Mouse (Mus musculus) thymus, adult 18-20 months (tissue): ENCODE data around the gene Prkd2.
A peak's percentile ranks its signal among the peaks of the same experiment; 100 is the strongest.

Source experiments
- DNase-seq, 2 experiments: peaks; one replicate each; pipeline ENCODE4 v3.0.0; 2022; ENCODE audit warnings: mixed read lengths in 2 of 2

The Prkd2 gene

DNA sequence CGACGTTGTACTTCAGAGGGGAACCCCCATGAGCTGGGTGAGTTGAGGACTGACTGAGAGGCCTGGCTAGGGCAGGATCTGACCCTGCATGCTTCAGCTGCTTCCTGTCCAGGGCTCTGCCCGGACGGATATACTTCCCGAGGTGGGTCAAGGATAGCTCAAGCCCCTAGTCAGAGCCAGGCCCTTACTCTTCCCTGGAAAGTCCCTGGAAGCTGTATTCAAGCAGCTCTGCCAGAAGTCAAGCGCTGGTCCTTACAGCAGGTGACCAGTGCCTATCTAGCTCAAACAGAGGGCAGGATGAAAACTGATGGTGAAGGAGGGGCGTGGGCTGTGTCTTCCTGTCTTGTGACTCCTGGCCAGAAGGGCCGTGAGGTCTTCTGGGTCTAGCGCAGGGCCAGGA, 12.3 kb upstream of the Prkd2 start:
- no peak for DNase-seq

DNA sequence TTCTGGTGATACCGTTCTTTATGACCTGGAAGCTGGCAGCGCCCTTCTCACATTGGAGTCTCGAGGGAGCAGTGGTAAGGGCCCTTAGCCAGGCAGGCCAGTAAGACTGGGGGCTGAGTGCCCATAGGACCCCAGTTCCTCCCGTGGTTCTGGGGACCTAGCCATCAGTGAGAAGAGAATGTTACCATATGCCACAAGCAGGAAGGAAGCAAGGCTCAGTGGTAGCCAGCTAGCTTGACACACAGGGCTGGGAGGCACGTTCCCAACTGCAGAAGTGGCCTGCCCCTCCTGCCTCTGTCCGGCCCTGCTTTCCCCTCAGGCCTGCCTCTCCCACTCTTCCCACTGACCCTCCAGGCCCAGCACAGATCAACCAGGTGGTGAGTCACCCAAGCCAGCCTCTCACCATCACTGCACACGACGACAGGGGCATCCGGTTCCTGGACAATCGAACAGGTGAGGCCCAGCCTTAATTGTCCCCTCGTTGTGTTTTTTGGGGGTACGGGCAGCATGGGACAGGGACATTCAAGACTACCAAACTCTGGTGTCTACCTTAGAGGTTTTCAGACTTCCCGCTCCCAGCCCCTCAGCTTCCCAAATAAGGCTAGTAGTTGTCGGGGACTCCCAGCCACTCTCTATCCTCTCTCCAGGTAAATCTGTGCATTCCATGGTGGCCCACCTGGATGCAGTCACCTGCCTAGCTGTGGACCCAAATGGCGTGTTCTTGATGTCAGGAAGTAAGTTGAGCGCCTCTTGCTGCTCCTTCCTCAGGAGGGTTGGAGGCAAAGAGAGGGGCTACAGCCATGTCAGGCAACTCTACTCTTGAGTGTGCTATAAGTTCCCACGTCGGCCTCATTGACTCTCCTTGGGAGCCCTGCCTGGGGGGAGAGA, 4.5 kb upstream of the Prkd2 start:
- DNase-seq, result peak in 1 of 2 experiments; percentile 31

DNA sequence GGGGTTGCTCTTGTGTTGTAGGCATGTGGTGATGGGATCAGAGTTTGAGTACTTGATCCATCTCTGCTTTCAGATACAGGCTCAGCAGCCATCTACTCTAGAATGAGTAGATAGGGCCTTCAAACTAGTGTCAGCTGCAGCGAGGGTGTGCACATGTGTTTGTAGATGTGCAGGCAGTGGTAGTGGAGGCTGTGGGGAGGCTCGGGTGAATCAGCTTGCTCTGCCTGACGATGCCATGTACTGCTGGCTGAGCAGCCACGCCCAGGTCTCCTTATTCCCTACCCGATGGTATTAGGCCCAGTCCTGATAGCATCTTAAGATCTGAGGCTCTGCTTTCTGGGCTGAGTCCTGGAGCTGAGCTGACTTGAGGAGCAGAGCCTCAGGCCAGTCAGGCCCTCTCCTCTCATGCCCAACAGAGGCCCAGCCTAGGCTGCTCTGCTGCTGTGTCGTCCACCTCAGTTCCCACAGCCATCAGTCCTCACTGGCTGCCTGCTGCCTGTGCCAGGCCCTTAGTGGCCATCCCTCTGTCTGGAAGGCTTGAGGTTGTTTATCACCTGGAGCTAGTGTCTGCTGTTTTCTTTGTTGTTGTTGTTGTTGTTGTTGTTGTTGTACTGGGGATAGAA, 3.8 kb upstream of the Prkd2 start:
- no peak for DNase-seq

- no peak for DNase-seq
These were observed 3.1 kb upstream of the Prkd2 start for GRCm38 (mm10) chr7:16839427-16840108.

GRCm38 (mm10) chr7:16840109-16840491, 2.6 kb upstream of the Prkd2 start:
- DNase-seq, result no peak

GRCm38 (mm10) chr7:16841078-16841477, 1.6 kb upstream of the Prkd2 start:
- peak; percentile 41 to 56 for DNase-seq

DNA sequence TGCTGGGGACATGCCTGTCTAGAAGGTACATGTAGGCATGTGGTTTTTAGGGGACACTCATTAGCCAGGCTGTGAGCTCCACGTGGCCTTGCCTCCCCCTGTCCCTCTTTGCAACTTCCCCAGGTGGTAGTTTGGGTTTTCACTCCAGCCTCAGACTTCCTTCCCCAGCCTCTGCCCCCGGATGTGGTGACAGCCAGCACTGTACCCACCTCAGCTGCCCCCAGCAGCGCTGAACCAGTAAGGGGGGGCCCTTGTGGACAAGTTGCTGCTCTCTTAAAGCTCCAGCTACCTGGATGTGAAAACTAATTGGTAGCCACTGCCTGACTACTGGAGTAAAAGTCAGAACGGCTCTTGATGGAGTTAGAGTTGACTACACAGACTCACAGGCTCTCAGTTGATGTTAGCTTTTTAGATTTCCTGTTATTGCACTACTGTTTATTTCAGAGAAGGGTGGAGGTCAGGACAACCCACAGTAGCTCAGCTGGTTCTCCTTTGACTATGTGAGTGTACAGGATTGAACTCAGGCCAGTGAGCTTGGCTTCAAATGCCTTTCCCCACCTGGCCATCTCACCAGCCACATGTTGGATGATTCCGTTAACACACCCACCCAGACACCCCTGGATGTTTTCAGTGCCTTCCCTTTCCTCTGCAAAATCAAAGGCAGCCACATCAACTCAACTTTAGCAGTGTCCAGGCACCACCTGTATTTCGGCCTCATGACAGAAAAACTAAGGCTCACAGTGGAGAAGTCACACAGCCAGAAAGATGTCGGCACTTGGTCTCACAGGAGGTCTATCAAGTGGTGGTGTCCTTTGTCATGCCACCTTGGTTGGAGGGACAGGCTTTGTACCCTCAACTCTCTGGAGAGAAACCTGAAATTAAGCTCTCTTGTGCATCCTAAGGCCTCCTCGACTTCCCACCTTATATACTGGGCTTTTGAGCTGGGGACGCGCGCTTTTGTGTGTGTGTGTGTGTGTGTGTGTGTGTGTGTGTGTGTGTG, 841 bp upstream of the Prkd2 start:
- peak; percentile 83 to 89 for DNase-seq

DNA sequence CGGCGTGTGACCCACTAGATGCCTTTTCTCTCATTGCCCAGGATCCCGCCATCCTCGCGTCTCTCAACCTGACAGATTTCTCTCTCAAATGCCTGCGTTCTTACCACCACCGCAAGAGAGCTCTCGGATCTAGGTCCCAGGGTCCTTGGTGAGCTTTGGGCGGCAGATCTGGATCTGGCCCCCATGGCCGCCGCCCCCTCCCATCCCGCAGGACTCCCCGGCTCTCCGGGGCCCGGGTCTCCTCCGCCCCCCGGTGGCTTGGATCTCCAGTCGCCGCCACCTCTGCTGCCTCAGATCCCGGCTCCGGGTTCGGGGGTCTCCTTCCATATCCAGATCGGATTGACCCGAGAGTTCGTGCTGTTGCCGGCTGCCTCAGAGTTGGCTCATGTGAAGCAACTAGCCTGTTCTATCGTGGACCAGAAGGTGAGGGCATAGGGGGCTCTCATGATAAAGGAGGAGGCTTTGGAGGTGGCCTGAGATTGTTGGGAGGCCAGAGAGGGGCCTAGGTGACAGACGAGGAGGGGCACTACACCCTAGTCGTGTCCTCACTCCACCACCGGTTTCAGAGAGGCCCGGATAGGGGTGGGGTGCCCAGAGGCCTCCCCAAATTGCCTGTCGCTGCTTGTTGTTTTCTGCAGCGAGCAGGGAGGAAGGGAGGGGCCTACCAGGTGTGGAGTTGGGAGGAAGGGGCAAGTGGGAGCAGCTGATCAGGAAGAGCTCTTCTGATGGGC, 904 bp downstream of the Prkd2 start:
- DNase-seq, result peak; percentile 77 to 87

GRCm38 (mm10) chr7:16844696-16845071, 2.0 kb downstream of the Prkd2 start:
- no peak for DNase-seq

DNA sequence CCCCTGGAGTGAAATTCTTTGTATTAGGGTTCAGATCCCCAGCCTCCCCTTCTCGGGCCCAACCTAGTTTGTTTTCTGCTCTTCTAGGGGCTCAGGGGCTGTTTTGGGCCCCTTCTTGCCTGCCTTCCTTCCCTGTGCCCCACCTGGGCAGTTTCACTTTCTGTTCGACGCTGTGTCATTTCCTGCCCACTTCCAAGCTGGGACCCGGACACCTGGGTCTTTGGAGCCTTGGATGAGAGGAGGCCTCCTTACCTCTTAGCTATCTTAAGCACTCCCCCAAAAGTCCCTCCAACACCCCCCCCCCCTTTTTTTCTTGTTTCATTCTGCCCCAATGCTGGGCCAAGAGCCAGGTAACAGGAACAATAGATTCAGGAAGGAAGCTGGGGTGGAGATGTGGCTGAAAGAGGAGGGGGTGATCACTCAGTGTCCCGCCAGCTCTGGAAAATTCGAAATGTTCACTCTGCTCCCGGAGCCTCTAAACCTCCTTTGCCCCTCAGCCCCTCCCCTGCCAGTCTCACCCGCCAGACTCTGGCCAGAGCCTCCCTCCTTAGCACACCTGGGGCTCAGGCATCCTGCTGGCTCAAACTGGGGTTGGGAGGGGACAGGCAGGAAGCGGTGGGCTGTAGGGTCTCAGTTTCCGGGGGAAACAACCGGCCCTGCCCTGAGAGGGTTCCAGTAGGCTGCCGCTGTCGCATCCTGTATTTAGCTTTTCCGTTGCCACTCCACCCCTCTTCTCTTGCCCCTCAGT, 2.5 kb downstream of the Prkd2 start:
- DNase-seq, result peak; percentile 78 to 86

GRCm38 (mm10) chr7:16845820-16846167, 3.1 kb downstream of the Prkd2 start:
- DNase-seq, result no peak

DNA sequence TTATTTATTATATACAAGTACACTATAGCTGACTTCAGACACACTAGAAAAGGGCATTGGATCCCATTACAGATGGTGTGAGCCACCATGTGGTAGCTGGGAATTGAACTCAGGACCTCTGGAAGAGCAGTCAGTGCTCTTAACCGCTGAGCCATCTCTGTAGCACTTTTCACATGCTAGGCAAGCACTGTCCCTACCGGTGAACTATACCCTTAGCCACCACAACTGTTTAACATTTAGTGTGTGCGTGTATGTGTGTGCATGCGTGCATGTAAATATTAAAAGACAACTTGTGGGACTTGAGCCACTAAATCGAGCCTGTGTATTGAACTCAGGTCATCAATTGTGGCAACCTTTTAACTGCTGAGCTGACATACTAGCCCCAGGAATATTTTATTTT, 4.1 kb downstream of the Prkd2 start:
- no peak for DNase-seq

- no peak for DNase-seq
These were observed 4.8 kb downstream of the Prkd2 start for GRCm38 (mm10) chr7:16847507-16847906.

- DNase-seq, result peak in 1 of 2 experiments; percentile 32
These were observed 5.9 kb downstream of the Prkd2 start for GRCm38 (mm10) chr7:16848579-16848978.

- DNase-seq, result no peak
These were observed 8.9 kb downstream of the Prkd2 start for GRCm38 (mm10) chr7:16851636-16852035.

DNA sequence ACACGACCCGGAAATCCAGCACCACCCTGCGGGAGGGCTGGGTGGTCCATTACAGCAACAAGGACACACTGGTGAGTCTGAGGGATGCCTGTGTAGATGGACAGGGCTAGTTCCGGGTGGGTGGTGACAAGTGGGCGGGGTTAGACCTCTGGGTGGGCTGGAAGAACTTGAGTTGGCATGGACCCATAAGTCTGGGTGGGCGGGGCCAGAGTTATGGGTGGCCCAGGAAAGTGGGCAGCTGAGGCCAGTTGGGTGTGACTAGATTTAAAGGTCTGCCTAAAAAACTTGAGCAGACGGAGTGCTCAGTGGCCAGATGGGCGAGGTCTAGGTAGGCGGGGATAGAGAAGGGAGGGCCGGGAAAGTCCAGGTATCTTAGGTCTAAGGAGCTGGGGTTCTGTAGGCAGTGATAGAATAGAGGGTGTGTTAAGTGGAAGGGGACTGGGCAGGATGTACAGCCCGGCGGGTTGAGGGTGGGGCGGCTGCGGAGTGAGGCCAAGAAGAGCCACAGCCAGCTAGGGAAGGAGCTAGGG, 10.7 kb downstream of the Prkd2 start:
- DNase-seq, result no peak

DNA sequence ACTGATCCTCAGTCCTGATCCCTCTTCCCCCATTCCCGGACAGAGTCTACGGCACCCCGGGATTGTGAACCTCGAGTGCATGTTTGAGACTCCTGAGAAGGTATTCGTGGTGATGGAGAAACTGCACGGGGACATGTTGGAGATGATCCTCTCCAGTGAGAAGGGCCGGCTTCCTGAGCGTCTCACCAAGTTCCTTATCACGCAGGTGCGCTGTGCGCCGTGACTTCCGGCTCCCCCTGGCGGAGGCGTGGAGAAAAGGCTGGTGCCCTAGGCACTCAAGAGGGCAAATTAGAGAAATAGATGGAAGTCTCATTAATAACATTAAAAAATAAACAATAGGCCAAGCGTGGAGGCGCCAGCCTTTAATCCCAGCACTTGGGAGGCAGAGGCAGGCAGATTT, 15.6 kb downstream of the Prkd2 start:
- peak in 1 of 2 experiments; percentile 39 for DNase-seq

DNA sequence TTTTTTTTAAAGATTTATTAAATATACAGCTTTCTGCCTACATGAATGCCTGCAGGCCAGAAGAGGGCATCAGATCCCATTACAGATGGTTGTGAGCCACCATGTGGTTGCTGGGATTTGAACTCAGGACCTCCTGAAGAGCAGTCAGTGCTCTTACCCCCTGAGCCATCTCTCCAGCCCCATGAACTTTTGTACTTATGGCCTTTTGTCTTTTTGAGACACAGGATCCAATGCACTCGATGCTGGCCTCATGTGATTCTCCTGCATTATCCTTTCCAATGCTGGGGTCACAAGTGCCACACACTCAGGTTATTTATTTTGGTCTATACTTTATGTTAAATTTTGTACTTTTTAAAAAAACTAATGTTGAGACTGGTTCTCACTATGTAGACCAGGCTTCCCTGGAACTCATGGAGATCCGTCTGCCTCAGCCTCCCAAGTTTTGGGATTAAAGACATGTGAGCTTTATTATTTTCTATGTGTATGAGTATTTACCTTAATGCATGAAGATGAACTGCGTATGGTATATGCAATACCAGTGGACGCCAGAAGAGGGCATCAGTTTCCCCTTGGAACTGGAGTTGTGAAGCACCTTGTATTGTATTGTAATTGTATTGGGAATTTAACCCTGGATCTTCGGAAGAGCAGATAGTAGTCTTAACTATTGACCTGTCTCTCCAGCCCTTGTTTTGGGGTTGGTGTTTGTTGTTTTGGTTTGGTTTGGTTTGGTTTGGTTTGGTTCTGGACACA, 17.4 kb downstream of the Prkd2 start:
- no peak for DNase-seq

DNA sequence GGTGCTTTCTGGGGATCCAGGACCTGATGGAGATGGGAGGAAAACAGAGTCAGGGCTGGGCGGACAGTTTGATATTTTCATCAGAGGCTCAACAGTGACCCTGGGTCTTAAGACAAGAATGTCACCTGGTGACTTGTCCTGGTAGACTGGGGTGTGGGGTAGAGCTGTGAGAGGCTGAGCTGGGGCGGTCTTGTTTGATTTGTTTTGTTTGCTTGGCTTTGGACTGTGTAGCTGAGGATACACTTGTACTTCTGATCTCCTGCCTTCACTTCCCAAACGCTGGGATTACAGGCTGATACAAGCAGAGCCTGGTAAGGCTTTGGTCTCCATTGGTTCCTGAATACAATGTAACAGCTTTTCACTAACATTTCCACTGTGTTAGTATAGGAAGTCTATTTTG, 24.8 kb downstream of the Prkd2 start:
- DNase-seq, result no peak

DNA sequence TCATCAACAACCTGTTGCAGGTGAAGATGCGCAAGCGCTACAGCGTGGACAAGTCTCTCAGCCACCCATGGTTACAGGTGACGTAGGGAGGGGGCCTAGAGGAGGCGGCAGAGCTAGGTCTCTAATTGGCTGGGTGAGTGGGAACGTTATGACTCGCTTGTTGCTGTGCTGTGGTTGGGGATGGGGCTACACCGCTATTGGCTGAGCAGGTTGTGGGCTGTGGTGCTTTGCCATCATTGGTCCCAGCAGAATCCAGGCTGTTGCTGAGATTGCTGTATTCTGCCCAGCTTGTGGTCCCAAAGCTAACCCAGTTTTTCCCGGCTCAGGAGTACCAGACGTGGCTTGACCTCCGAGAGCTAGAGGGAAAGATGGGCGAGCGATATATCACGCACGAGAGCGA, 26.8 kb downstream of the Prkd2 start:
- DNase-seq, result no peak
